Mouse (Mus musculus) layer of hippocampus, postnatal 10 days (tissue): Measurements from ENCODE around the gene Atp23. TPM values are rescaled to one million over a fixed set of nuclear protein-coding genes. Genes with fewer than 3 reads are reported as not detected.
A peak's percentile ranks its signal among the peaks of the same experiment; 100 is the strongest.

ENCODE experiments used
- DNase-seq, 2 experiments: peaks; one replicate each; pipeline ENCODE4 v3.0.0; 2021; ENCODE audit warnings: low spot score in 2 of 2
- long read RNA-seq: library from polyadenylated mRNA; stranded (forward); transcript quantifications from one replicate; pipeline ENCODE4 v2.0.0, GENCODE M21; 2023
- total RNA-seq, 2 experiments: library from RNA; stranded (reverse); gene quantifications; 2 replicates each; pipeline ENCODE4 v1.2.3; 2021

Atp23 gene
- total RNA-seq: 10 to 100 TPM in 1 of 2 experiments, 1 to 10 TPM in 1; 7.4 to 10.3 TPM
- long read RNA-seq, transcript Atp23-202 (6 exons, 1,043 nt): major isoform, 8 of 17 reads
- long read RNA-seq, partial matches to known transcripts: 4 of 17 reads
- long read RNA-seq, other reads (novel, unspliced or antisense): 4 of 17 reads

DNA sequence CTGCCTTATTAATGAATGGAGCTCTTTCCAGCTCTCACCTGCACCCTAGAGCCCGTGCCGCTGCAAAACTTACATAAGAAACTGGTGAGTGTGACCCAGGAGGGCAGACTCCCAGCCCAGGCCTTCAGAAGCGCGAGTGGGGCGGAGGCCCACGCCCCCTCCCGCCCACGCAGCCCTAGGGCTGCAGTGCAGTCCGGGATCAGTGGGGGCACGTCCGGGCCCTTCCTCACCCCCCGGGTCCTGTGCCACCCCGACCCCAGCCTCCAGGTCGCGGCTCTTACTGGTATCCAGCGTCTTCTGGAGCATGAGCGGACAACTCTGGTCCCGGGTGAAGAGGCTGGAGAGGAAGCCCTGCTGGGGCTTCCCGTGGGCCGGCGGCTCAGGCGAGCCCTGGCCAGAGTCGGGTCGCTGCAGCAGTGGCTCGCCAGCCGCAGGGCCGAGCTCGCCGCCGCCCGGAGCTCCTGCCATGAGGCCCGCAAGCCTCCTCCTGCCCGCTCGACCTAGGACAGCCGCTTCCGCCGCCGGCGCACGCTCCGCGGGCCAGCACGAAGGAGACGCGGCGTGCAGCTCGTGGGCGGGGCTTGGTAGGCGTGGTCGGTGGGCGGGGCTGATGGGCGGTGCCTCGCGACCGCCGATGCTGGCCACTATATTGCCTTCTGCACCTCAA lies at the start of gene Atp23:
Gene Atp23 (minus strand): TSS at position 535 of the 667 bp plus-strand sequence.
- peak; percentile 91 to 94 for DNase-seq

DNA sequence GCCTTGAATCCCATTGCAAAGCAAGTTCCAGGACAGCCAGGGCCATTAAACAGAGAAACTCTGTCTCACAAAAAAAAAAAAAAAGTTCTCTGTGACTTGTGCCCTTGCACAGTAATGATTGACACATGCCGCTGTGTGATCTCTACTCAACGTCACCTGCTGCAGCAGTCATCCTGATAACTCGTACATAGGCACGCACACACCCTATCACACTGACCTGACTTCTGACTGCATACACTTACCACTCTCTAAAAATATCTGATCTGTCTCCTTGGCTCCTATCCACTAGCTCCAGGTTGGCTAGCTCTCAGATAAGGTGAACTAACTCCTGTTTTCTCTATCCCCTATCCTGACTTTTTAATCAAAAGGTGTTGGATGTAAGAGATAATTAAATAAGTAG lies 49.4 kb upstream of the Atp23 start:
- DNase-seq: no peak

DNA sequence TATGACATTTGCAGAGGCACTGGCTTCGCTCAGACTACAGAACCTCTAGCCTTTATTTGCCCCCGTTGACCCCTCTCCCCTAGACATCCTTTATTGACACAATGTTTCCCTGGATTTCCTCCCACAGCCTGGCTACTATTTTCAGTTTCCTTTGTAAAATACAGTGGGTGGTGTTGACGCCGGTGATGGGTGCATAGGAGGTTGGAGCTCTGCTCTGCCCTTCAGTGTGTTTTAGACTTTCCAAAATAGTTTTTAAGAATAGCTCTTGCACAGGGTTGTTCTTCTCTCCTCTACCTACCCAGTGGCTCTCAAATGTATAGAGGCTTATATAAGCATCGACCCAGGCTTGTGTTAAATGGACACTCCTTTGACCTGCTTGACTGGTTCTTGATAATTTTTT lies 48.7 kb upstream of the Atp23 start:
- no peak for DNase-seq

DNA sequence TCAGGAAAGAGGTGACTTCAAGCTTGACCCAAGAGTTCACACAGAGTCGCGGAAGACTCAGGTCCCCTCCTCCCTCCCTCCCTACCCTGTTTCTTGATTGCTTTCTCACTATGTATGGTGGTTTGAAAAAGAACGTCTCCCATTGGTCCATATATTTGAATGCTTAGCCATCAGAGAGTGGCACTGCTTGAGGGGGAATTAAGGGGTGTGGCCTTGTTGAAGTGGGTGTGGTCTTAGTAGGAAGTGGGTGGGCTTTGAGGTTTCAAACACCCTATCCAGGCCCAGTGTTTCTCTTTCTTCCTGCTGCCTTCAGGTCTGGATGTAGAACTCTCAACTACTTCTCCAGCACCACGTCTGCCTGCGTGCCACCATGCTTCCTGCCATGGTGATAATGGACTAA lies 44.4 kb upstream of the Atp23 start:
- DNase-seq: no peak

DNA sequence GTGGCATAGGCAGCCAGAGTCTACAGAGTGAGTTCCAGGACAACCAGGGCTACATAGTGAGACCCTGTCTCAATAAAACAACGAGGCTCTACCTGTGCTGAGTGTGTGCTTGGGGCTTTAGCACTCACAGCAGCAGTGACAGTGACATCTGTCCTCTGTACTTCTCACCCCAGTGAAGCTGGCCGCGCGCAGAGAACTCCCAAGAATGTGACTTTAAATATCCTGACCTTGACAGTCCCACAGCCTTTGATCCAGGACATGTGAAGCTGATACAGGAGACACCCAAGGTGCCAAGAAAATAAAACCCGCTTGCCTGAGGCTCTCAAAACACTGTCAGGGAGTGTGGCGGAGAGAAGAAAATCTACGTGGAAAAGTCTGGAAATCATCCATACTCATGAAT lies 39.8 kb upstream of the Atp23 start:
- DNase-seq: no peak

DNA sequence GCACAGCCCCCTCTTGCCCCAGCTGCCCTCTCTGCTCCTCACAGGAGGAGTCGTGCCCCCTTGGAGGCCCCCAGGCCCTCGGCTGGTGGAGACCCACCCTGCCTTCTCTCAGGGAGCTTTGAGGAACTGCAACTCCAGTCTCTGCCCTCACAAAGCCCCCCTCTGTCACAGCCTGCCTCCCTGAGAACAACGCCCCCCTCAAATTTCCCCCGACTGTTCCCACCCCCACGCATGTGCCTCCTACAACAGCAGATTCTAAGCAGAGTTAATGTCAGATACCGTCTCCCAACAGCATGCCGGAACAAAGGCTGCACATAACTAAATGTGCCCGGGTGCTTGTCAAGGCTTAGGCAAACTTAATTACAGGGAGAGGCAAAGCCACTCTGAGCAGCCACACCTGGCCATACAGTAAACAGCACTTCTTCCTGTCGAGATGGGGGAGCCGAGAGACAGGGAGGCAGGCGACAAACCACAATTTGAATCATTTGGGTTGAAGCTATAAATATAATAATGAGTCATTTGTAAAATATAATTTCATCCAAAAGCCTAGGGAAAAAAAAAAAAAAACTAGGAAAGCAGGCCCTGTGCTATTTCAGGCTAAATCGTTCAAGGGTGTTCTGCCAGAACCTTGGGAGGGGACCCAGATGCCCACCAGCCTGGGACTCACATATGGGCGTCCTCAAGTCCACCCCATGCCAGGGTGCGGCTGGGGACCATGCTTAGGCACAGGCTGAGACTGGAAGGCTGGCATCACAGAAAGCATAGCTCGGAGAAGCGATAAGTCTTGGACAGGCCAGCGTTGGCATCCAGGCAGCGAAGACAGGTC lies 34.6 kb upstream of the Atp23 start:
- no peak for DNase-seq

DNA sequence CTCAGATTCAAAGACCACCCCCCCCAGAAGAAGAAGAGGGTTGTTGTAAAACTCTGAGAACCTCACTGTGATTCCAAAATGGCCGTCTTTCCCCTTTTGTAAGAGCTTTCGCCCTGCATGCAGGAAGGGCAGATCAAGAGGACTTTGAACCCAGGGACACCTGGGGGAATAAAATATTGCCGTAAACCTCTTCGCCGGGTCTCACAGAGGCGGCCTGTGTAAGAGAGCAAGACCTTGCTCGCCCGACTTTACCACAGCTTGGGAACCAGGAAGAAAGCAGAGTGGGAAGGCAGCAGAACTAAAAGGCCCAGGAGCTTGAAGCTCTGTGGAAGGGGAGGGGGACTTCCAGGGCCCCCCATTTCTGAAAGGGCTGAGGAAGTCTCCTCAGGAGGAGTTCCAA lies 34.0 kb upstream of the Atp23 start:
- no peak for DNase-seq

DNA sequence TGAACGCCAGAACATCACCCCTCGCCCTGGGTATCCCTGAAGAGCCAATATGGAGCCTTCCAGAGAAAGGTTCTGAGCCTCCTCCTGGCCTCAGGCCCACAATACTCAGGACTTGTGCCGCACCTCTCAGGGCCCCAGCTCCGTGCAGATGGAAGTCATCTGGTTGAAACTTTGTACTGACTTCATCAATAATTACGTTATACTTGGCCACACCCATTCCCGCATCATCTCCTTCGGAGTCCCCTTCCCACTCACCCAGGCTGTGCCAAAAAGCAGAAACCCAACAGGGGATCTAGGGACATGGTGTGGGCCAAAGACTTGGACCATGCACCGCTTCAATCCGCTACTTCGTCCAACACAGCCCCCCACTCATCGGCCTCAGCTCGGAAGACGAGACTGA lies 33.4 kb upstream of the Atp23 start:
- no peak for DNase-seq

DNA sequence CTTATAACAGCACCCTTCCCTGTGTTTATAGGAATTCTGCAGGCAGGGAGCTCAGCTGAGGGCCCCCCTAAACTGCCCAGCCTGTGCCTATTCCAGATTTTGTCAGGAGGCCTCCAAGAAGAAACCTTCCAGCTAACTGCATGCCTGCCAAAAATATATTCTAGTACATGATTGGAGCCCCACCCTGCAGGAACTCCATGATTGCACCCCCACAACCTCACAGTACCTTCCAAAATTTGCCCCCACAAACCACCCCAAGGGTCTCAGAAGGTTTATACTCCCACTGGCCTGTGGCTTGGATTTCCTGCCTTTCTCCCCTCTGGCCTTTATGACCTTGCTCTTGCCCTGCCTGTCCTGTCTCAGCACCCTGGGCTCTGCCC lies 30.6 kb upstream of the Atp23 start:
- no peak for DNase-seq

DNA sequence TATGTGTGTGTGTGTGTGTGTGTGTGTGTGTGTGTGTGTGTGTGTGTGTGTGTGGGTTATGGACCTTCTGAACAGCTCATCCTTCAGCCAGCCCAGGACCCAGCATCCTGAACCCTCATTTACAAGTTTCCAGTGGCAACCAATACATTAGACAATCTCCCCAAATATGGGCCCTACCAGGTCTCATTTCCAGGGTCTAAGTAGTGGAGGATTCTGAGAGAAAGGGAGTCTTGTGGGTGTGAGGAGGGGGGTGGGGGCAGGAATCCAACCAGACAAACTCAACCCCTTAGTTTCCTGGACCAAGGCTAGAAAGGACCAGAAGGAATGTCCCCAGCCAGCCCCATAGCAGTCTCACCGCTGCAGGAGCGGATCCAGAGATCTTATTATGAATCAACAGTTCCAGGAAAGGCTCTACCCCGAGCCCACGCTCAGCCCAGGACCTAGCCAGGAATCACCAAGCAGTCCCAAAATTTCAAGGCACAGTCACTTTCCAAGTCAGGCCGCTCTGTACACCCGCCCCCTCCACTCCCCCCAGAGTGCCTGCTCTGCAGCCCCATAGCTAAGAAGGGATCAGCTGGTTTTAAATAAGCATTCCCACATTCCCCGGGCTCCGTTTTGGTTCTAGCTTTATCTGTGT lies 30.1 kb upstream of the Atp23 start:
- DNase-seq: no peak

DNA sequence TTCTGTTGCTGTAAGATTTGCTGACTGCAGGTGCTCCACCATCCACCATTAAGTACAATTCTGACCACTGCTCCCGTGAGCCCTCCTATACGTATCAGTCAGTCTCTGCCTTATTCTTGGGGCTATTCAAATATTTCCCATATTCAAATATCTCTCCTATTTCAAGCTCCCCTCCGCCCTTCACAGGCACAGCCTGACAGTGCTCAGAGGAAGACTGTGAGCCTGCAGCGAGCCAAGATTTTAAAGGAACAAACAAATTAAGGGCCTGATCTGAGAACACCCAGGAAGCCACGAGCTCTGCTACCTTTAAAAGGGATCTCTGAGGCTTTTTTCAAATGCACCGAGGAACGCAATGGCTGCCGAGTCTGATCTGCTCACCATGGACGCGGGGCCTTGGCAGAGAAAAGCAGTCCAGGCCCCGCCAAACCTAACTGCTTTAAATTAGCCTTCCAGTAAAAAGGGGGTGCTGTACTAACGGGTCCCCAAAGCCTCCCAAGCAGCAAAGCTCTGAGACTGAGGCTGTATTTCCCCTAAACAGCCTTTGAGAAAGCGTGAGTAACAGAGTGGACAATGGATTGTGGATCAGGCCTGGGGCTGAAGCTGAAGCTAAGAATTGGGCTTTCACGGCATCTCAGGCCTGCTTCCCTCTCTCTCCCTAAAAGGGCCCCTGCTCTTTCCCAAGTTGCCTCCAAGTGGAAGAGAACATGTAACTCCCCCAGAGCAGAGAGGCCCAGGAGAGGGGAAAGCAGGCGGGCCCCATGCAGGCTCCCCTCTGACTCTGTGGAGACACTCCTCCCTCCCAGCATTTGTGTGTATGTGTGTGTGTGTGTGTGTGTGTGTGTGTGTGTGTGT lies 29.3 kb upstream of the Atp23 start:
- no peak for DNase-seq

DNA sequence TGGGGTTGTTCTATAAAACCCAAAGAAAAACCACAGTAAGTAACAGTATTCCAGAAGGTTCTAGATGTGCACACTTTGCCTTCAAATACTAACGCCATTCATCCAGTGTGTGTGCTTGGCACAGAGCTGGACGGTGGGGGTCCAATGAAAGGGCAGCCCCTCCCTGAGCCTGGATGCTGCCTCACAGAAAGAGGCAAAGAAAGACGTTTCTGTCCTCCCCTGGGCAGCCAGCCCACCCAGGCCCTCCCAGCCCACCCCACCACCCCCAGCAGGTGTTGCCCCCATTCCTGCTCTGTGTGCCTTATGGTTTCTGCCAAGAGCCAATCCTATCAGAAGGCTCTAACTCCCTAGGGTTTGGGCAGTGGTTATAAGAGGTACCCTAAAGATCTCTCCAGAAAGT lies 28.4 kb upstream of the Atp23 start:
- no peak for DNase-seq

DNA sequence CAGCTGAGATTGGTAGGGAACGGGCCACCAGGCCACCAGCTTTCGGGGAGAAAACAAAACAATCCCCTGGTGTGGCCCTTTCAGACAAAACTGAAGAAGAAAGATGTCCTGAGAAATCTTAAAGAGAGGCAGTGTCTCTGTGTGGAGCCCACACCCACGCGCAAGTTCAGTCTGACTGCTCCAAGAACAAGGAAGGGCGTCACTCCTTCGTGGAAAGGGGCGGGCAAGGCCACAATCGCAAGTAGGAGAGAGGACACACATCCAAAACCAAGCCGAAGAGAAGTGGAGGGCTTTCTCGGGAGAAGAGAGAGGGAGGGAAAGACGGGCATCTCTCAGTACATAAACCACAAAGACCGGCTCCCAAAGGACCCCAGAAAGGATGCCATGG lies 27.7 kb upstream of the Atp23 start:
- DNase-seq: no peak

DNA sequence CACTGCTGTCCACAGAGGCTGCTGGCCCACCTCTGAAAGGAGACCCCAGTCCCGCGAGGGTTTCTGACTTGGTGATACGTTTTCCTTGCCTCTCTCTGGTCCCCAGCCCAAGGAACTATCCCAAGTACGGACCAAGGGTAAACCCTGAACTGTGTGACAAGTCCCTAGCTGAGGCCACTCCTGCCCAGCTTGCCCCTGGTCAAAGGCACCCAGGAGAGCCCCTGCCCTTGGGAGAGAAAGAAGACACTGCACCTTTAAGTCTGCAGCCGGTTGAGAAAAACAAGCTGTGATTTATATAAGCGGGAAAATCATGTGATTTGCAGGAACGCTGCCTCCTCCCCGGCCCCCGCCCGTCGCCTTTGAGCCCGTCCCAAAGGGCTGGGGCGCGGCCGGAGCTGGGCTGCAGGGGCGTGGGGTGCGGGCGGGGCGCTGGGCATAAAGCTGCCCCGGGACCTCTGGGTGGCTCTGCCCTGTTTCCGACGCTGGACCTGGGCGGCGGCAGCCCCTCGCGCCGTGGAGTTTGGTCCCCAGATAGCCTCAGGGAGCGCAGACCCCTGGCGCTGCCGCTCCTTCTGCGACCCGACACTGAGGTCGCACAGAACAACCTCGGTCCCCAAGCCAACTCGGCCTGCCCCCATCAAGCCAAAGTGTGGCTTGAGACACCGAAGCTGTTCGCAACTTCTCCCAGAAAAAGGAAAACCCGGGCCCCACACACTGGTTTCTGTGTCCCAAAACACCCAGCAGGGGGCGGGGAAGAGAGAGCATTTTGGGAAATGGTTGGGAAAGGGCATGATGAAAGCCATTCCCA lies 27.1 kb upstream of the Atp23 start:
- peak; percentile 84 to 87 for DNase-seq

DNA sequence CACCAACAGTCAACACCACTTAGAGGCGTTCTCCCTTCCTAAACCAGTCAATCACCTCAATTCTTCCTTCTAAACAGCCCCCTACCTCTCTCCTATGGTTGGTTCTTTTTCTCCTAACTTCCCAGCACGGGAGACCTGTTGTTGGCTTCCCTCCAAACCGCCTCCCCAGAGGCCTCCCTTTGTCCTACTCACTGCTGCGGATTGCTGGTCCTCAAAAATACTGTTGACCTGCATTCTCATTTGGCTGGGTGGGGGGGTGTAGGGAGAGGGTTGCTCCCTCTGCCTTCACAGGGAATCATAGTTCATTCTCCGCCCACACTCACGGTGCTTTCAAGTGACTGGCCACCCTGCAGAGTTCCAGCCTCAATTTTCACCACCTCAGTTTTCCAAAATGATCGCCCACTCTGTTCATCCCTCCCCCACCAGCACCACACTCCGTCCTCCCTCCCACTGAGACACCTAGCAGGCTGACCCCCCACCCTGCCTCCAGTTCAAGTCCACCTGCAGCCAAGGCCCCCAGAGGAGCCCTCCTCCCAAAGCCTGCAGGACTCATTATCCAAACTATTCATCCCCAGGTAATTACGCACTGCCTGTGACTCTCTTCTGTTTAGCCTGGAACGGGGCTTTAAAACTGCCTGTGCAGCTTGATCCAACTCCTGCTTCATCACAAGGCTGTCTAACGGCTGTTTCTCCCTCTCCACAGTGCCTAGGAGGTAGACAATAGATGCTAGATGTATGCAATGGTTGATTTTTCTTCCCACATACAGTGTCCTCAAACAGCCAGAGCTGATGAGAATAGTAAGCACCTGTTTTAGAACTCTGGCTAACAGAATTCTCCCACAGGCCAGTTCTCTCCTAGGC lies 26.2 kb upstream of the Atp23 start:
- no peak for DNase-seq

DNA sequence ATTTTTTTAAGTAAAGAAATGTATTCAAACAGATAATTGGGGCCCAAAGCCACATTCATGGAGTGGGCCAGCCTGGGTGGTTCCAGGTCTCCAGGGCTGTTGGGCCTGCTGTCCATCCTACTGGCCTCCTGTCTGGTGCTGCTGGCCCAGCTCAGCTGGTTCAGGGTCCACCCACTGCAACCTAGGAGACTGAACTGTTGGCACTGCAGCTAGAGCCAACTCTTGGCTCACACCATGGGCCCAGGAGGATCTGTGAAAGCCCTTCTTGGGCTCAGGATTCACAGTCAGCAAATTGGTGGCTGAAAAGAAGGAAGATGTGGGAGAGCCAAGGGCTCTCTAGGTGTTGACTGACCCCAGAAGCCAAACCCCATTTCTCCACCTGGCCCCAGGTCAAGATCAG lies 24.2 kb upstream of the Atp23 start:
- DNase-seq: no peak

DNA sequence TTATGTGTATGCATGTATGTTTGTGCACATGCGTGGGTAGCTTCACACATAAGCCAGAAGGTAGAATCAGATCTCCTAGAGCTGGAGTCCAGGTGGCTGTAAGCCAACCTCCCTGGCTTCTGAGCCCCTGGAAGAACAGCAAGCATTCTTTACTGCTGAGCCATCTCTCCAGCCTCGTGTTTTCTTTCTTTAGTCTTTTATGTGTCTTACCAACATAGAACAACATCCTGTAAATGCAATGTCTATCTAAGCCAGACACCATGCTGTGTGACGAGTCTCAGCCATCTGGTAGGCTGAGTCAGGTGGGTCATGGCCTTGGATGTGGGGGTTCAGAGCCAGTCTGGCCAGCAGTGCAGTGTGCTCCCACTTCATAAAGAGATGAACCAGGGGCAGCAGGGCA lies 22.9 kb upstream of the Atp23 start:
- DNase-seq: no peak

DNA sequence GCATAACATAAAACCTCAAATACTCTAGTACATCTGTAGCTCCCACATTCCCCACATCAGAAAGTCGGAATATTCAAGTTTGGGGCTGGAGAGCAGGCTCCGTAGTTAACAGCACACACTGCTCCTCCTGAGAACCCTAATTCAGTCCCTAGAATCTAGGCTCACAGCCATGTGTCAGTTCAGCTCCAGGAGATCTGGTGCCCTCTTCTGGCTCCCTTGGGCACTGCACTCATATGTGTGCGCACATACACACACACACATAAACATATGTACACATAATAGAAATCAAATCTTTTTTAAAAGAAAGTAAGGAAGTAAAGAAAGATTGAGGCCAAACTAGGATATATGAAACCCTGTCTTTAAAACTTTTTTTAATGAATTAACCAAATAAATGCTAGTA lies 19.1 kb upstream of the Atp23 start:
- DNase-seq: no peak

DNA sequence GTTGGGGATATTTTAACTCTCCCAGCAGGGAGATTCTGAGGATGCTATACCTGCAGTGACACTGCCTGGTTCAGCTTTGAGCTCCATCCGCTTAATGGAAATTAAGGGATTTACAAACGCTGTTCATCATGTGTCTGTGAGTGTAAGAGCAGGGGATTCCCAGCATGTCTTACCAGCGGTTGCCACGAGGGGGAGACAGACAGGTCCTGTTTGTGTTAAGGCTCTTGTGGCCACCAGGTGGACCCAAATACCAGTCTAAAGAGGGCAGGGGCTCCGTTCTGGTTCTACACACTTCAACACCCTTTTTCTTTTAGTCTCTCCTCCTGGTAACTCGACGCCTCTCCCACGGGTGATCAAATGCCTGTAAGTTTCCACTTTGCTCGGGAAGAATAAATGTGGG lies 17.9 kb upstream of the Atp23 start:
- peak; percentile 98 to 99 for DNase-seq
